Mouse (Mus musculus) stomach, adult 2 months (tissue): Measurements from ENCODE around the gene Ggt1. TPM values are rescaled to one million over a fixed set of nuclear protein-coding genes. Genes with fewer than 3 reads are reported as not detected.

Source experiments
- polyA plus RNA-seq: library from polyadenylated mRNA; depleted of rRNA; stranded (reverse); fragments of >200 nt; gene quantifications from 2 replicates; pipeline ENCODE4 v1.2.3, GENCODE M21; 2012; rRNA removed

The Ggt1 gene
- 1.2 and 2.7 TPM in 2 replicates for polyA plus RNA-seq

DNA sequence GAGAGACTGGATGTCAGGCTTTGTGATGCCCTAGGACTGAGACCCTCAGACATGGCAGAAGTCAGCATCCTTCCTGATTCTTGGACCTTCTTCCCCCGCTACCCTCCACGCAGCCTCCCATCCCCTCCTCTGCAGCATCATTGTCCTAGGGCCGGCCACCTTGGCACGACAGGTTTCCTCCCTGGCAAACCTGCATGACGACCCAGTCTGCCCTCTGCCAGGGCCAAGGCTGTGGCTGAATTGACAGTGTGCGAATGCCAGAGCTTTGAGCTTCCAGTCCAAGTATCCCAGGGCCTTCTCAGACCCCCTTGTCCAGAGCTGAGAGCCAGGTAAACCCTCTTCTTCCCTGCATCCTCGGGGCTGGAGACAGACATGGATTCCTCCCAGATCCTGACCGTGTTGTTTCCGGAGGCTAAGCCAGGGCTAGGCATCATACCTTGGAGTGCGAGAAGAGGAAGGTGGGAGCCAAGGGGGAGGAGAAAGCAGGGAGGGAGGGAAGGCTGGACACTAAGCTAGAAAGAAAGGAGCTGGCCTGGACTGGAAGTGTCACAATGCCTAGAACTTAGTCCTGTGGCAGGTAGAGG, at the start of gene Ggt1:
Gene Ggt1 (plus strand): TSS at position 534 of the 584 bp plus-strand sequence.

DNA sequence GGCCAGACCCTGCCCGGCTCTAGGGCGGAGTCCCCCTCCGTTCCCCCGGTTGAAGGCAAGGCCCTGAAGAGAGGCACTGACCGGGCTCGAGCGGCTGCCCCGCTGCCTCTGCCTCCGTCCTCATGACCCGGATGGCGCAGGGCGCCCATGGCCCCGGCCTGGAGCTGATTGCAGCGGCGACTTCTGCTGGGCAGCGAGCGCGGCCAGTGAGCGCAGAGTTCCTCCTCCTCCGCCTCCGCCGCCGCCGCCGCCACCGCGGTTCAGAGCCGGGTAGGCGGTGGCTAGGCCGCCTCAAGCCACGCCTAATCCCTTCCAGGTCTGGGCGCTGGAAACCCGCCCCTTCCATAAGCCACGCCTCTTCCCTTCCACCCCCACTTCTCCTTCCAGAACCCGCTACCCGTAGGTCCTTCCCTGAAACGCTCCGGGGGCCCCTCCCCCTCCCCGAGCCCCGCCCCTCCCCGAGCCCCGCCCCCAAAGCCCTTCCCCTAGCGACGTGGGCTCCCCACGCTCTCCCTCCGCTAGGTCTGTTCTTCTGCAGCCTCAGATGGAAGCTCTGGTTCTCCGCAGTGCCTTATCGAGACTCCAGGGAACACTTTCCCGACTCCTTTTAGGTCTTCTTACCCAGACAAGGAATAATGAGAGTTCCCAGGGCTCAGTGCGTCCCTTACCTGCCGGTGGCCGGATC, 44.2 kb upstream of the Ggt1 start, which contains the start of gene Snrpd3:
Gene Snrpd3 (plus strand): TSS at position 479 of the 685 bp plus-strand sequence.

DNA sequence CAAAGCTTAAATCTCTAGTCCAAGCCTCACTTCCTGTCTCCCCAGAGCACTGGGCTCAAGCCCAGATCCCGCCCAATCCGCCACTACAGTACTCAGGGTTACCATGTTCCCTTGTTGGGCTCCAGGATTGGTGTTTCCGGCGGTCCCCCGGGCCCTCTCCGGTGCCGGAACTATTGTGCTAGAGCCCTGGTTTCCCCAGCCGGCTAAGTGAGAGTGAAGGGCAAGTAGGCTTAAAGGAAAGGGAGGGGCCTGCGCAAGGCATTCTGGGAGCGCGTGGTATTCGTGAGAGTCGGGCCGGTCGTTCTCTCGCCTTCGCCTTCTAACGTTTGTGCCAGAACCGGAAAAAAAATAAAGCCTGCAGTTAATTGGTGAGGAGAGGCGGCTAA, 43.7 kb upstream of the Ggt1 start, which contains the start of gene Gucd1:
Gene Gucd1 (minus strand): TSS at position 215 of the 386 bp plus-strand sequence.

DNA sequence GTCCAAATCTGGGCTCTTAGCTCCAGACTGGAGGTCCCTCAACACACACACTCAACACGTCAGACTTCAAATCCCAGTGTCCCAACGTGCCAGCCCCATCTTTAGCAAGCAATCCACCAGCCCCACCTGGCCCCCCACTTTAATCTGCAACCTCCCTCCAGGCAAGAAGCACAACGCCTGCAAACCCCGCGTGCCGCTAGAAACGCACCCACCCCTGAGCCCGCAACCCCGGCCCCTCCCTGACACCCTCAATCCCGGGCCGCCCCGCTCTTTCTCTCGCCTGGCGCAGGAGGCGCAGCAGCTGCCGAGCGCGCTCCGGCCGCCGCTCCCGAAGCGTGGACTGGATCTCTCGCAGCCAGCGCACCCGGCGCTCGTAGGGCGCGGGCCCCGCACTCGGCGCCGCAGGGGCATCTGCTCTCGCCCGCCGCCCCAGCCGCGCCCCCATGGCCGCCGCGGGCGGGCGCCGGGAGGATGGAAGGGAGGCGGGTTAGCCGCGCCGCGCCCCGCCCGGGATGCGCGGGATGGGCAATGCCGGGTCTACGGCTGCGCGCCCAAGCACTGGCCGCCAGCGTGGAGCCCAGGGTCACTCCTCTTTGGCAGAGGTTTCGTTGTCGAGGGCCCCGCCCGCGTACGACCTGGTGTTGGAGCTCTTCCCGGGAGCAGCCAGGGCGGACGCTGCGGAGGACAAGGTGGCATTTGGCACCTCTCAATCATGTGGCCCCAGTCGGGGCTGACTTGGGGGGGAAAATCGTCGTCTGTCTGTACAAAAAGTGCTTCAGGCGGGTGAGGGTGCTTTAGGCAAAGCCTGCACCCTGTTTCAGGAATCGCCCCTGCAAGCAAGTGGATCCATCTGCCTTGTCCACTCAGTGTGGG, 1.5 kb upstream of the Ggt1 start, which contains the start of gene Lrrc75b:
Gene Lrrc75b (minus strand): TSS at position 655 of the 873 bp plus-strand sequence.

DNA sequence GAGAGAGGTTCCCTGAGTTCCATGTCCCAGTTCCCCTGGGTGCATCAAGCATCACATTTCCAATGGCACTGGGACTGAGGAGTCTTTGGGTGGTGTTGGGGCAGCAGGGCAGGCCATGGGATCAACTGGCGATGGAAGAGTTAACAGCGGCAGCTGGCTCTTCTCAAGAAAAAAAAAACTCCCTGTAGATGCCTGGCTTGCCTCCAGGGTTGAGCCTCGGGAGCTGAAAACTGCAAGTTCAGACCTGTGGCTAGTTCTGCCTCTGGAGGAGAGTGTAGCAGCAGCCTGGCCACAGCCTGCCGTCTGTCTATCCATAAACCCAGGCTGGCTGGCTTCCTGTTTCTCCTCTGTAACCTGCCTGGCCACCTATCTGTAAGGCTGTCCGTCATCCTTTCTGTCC, 27.7 kb downstream of the Ggt1 start, which contains the start of gene Ggt5:
Gene Ggt5 (plus strand): TSS at position 212 of the 400 bp plus-strand sequence.

Other genes with a start within 250 kb of the Ggt1 start
- gene Adora2a, start 244.7 kb upstream of the Ggt1 start, polyA plus RNA-seq, result 1.3 and 1.9 TPM in 2 replicates
- 0.40 and 0.46 TPM in 2 replicates for gene Upb1, start 160.5 kb upstream of the Ggt1 start, polyA plus RNA-seq
- 0.68 and 1.1 TPM in 2 replicates for gene Snrpd3, start 44.1 kb upstream of the Ggt1 start, polyA plus RNA-seq
- 13.2 and 19.5 TPM in 2 replicates for gene Gucd1, start 43.6 kb upstream of the Ggt1 start, polyA plus RNA-seq
- gene Lrrc75b, start 1.3 kb upstream of the Ggt1 start, polyA plus RNA-seq, result 0.27 and 0.47 TPM in 2 replicates
- 12.5 and 28.5 TPM in 2 replicates for gene Ggt5, start 27.7 kb downstream of the Ggt1 start, polyA plus RNA-seq
- 16.5 and 18.7 TPM in 2 replicates for gene Susd2, start 82.4 kb downstream of the Ggt1 start, polyA plus RNA-seq
- gene Cabin1, start 202.7 kb downstream of the Ggt1 start, polyA plus RNA-seq, result 15.4 and 19.2 TPM in 2 replicates
- 55.7 and 66.9 TPM in 2 replicates for gene Ddt, start 211.8 kb downstream of the Ggt1 start, polyA plus RNA-seq
- 0.61 TPM in 1 of 2 replicates, not detected in the other for gene Gm20441, start 219.3 kb downstream of the Ggt1 start, polyA plus RNA-seq
- 37.5 and 38.9 TPM in 2 replicates for gene Gstt3, start 219.8 kb downstream of the Ggt1 start, polyA plus RNA-seq
- gene Gstt1, start 237.0 kb downstream of the Ggt1 start, polyA plus RNA-seq, result 55.2 and 70.1 TPM in 2 replicates